Mouse (Mus musculus) hematopoietic stem cell, adult 5-6 weeks (primary cell): ENCODE measurements at regions not wholly inside any gene's neighbourhood (a gene's known extent, or its start where the extent isn't known, plus 50 kb on each side); places are given as distances from the start of the nearest gene placed in this dataset.

ENCODE experiments used
- ATAC-seq, 2 experiments: fragments of 125-278 bp in 1 of 2; replicated peaks in 1 of 2; 2 replicates each; pipeline ENCODE4 v1.8.0; 2016 to 2017; ENCODE audit warnings: inconsistent platforms in 2 of 2, mild to moderate bottlenecking in 2 of 2, moderate number of reproducible peaks in 2 of 2, low read depth in 1 of 2, moderate TSS enrichment in 1 of 2; ENCODE audit not compliant: low FRiP score in 2 of 2, poor library complexity in 2 of 2, severe bottlenecking in 2 of 2, insufficient read depth in 1 of 2, low TSS enrichment in 1 of 2

- no peak for ATAC-seq
Observed at GRCm38 (mm10) chr8:53939519-53939918, 137.9 kb upstream of the Vegfc start.

- ATAC-seq: no peak
Observed at GRCm38 (mm10) chr8:53941144-53941543, 136.3 kb upstream of the Vegfc start.

- ATAC-seq: peak; percentile 22 to 36; a peak in 1 of 4 replicates
Observed at GRCm38 (mm10) chr8:53945561-53945960, 131.8 kb upstream of the Vegfc start.

- peak; percentile 42 to 67; a peak in 2 of 4 replicates for ATAC-seq
Observed at GRCm38 (mm10) chr8:53947384-53947783, 130.0 kb upstream of the Vegfc start.

- no peak for ATAC-seq
Observed at GRCm38 (mm10) chr8:53954476-53955158, 122.8 kb upstream of the Vegfc start.

- ATAC-seq: no peak
Observed at GRCm38 (mm10) chr8:53956148-53956547, 121.3 kb upstream of the Vegfc start.

GRCm38 (mm10) chr8:53958548-53958947 lies 118.9 kb upstream of the Vegfc start:
- no peak for ATAC-seq

GRCm38 (mm10) chr8:53962993-53963392 lies 114.4 kb upstream of the Vegfc start:
- no peak for ATAC-seq

- ATAC-seq: no peak
Observed at GRCm38 (mm10) chr8:53984296-53984695, 93.1 kb upstream of the Vegfc start.

GRCm38 (mm10) chr8:53985685-53986084 lies 91.7 kb upstream of the Vegfc start:
- ATAC-seq: no peak

- ATAC-seq: peak; percentile 98 to 99
Observed at GRCm38 (mm10) chr8:53994208-53994607, 83.2 kb upstream of the Vegfc start.

- no peak for ATAC-seq
Observed at GRCm38 (mm10) chr8:53997461-53997860, 79.9 kb upstream of the Vegfc start.

GRCm38 (mm10) chr8:54002948-54003347 lies 74.5 kb upstream of the Vegfc start:
- ATAC-seq: no peak

GRCm38 (mm10) chr8:54014096-54014495 lies 63.3 kb upstream of the Vegfc start:
- ATAC-seq: no peak

- no peak for ATAC-seq
Observed at GRCm38 (mm10) chr8:54018535-54019165, 58.8 kb upstream of the Vegfc start.
